Mouse (Mus musculus): ENCODE measurements at regions not wholly inside any gene's neighbourhood (a gene's known extent, or its start where the extent isn't known, plus 50 kb on each side); places are given as distances from the start of the nearest gene placed in this dataset.

GRCm38 (mm10) chr12:104580796-104581195 lies 107.7 kb upstream of the Gsc start:
- ATAC-seq (replicated peaks; ENCODE audit: low read depth, poor library complexity, severe bottlenecking), result no peak

- ATAC-seq (replicated peaks; ENCODE audit: low read depth, poor library complexity, severe bottlenecking), result no peak
Observed at GRCm38 (mm10) chr12:104567622-104568021, 94.5 kb upstream of the Gsc start.

GRCm38 (mm10) chr12:104562961-104563360 lies 89.8 kb upstream of the Gsc start:
- no peak for ATAC-seq (replicated peaks; ENCODE audit: low read depth, poor library complexity, severe bottlenecking)

GRCm38 (mm10) chr12:104560934-104561565 lies 87.9 kb upstream of the Gsc start:
- no peak for ATAC-seq (replicated peaks; ENCODE audit: low read depth, poor library complexity, severe bottlenecking)

- ATAC-seq (replicated peaks; ENCODE audit: low read depth, poor library complexity, severe bottlenecking), result no peak
Observed at GRCm38 (mm10) chr12:104557761-104558160, 84.6 kb upstream of the Gsc start.

GRCm38 (mm10) chr12:104557307-104557706 lies 84.2 kb upstream of the Gsc start:
- ATAC-seq (replicated peaks; ENCODE audit: low read depth, poor library complexity, severe bottlenecking), result no peak

GRCm38 (mm10) chr12:104548586-104548985 lies 75.5 kb upstream of the Gsc start:
- no peak for ATAC-seq (replicated peaks; ENCODE audit: low read depth, poor library complexity, severe bottlenecking)

GRCm38 (mm10) chr12:104547561-104547960 lies 74.4 kb upstream of the Gsc start:
- ATAC-seq (replicated peaks; ENCODE audit: low read depth, poor library complexity, severe bottlenecking), result no peak

GRCm38 (mm10) chr12:104545993-104546769 lies 73.1 kb upstream of the Gsc start:
- 0 out of 2 replicates have a peak, but pooled peaks have one; percentile 36 for ATAC-seq (replicated peaks; ENCODE audit: low read depth, poor library complexity, severe bottlenecking)

GRCm38 (mm10) chr12:104539911-104540310 lies 66.8 kb upstream of the Gsc start:
- no peak for ATAC-seq (replicated peaks; ENCODE audit: low read depth, poor library complexity, severe bottlenecking)

GRCm38 (mm10) chr12:104538436-104538835 lies 65.3 kb upstream of the Gsc start:
- no peak for ATAC-seq (replicated peaks; ENCODE audit: low read depth, poor library complexity, severe bottlenecking)

GRCm38 (mm10) chr12:104531512-104532447 lies 58.6 kb upstream of the Gsc start:
- no peak for ATAC-seq (replicated peaks; ENCODE audit: low read depth, poor library complexity, severe bottlenecking)

GRCm38 (mm10) chr12:104530586-104530985 lies 57.5 kb upstream of the Gsc start:
- ATAC-seq (replicated peaks; ENCODE audit: low read depth, poor library complexity, severe bottlenecking), result no peak
